Mouse (Mus musculus): Measurements from ENCODE around the gene Zfp335. TPM values are rescaled to one million over a fixed set of nuclear protein-coding genes. Genes with fewer than 3 reads are reported as not detected.

Gene Zfp335
- polyA plus RNA-seq, 1 experiment = 43.2 TPM

DNA sequence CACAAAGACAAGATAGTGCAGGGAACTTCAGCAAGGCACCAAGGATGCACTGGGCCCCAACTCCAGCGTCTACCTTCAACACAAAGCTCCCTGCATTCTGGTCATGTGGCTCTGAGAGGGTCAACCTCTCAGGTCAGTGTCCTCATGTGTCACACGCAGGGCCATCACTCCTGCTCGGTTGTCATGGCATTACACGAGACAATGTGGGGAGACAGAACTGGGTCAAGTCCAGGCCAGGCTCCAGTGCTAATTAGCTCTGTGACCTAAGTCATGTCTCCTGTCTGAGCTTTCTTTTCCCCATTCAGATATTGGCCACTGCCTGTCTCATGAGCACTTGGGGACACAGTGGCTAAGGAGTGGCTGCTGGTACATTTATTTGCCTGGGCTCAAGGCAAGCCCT, 11.7 kb upstream of the Zfp335 start:
- TF ChIP-seq POLR2A (IDR thresholded peaks at IDR 0.05; ENCODE audit: borderline replicate concordance, extremely low read depth, insufficient read depth, insufficient read length, poor library complexity, severe bottlenecking) = no peak
- no peak for TF ChIP-seq CTCF (IDR thresholded peaks at IDR 0.05; ENCODE audit: borderline replicate concordance, extremely low read depth, insufficient read depth, insufficient read length)

DNA sequence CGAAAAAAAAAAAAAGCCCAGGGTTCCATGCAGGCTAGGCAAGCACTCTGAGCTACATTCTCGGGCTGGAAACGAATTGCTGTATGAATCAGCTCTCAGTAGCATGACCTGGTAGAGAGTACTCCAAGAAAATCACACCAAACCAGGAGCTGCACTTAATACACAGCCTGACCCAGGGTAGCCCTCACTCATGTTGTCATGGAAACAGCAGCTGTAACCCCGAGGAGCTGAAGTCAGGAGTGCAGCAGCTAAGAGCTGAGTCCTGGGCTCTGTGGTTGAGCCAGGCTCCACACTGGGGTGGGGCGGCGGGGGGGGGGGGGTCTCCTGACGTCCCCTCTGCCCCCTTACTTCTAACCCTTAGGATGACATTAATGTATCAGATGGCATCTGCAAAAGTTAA, 10.4 kb upstream of the Zfp335 start:
- DNase-seq (ENCODE audit: low read depth) = peak; percentile 38
- TF ChIP-seq POLR2A (IDR thresholded peaks at IDR 0.05; ENCODE audit: borderline replicate concordance, extremely low read depth, insufficient read depth, insufficient read length, poor library complexity, severe bottlenecking) (no peak), CTCF (IDR thresholded peaks at IDR 0.05; ENCODE audit: borderline replicate concordance, extremely low read depth, insufficient read depth, insufficient read length) (no peak)

More for the DNA sequence above, 11.7 kb upstream of the Zfp335 start:
- DNase-seq (ENCODE audit: low read depth) = no peak

DNA sequence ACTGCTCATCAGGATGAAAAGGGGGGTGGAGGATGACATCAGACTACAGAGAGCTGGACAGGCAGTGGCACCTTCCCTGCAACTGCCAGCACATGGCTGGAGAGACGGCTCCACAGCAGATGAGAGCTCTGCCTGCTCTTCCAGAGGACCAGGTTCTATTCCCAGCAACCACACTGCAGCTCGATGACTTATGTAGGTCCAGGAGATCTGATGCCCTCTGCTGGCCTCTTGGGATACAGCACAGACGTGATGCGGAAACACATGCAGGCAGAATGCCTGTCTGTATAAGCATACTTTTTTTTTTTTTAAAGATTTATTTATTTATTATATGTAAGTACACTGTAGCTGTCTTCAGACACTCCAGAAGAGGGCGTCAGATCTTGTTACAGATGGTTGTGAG, 6.8 kb upstream of the Zfp335 start:
- DNase-seq (ENCODE audit: low read depth) = peak; percentile 58
- peak; percentile 63 for TF ChIP-seq CTCF (IDR thresholded peaks at IDR 0.05; ENCODE audit: borderline replicate concordance, extremely low read depth, insufficient read depth, insufficient read length)
- TF ChIP-seq POLR2A (IDR thresholded peaks at IDR 0.05; ENCODE audit: borderline replicate concordance, extremely low read depth, insufficient read depth, insufficient read length, poor library complexity, severe bottlenecking) = no peak

DNA sequence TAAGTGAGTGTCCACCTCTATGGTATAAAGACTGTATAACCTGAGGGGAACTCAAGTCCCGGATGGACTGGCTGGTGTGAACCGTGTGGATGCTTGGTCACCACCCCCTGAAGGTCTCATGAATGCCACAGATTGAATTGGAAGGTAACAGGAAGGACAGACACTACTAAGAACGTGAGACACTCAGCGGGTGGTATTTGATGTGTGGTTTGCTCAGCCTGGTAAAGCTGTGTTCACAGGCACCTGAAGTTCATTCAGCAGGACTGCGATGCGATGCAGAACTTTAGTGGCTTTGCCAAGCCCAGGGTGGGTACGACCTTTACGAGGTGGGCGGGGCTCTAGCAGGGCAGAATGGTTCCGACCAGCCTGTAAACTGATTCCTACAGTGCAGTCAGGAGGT, 5.8 kb upstream of the Zfp335 start:
- no peak for TF ChIP-seq CTCF (IDR thresholded peaks at IDR 0.05; ENCODE audit: borderline replicate concordance, extremely low read depth, insufficient read depth, insufficient read length)
- TF ChIP-seq POLR2A (IDR thresholded peaks at IDR 0.05; ENCODE audit: borderline replicate concordance, extremely low read depth, insufficient read depth, insufficient read length, poor library complexity, severe bottlenecking) = no peak

DNA sequence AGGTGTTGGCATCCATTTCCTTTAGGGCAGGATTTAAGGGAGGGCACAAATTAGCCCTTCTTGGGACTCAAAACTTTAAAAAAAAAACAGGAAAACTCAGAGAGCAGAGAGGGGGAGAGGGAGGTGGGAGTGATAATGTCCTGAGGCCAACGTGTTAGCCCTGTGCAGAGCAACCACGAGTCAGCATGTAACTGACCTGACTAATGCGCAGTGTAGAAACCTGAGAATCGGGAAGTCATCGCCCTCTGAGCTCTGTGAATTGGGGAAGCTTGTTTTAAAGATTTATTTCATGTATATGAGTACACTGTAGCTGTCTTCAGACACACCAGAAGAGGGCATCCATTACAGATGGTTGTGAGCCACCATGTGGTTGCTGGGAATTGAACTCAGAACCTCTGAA, 5.3 kb upstream of the Zfp335 start:
- TF ChIP-seq POLR2A (IDR thresholded peaks at IDR 0.05; ENCODE audit: borderline replicate concordance, extremely low read depth, insufficient read depth, insufficient read length, poor library complexity, severe bottlenecking) = no peak
- TF ChIP-seq CTCF (IDR thresholded peaks at IDR 0.05; ENCODE audit: borderline replicate concordance, extremely low read depth, insufficient read depth, insufficient read length) = no peak
- no peak for DNase-seq (ENCODE audit: low read depth)

More for the DNA sequence above, 5.8 kb upstream of the Zfp335 start:
- DNase-seq (ENCODE audit: low read depth) = no peak

DNA sequence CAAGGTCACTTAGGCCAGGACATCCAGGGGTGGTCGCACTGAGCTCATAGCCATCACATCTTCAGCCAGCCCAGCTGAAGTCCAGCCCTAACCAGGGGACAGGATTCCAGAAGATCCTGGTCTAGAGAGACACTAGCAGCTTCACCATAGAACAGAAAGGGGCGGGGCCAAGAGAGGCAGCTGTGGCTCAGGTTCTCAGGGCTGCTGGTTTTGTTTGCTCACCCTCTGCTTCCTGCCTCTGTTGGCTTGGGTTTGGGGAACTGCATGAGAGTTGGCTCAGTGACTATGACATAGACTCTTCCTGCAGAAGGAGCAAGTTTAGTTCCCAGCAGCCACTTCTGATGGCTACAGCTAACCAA, 1.9 kb upstream of the Zfp335 start:
- TF ChIP-seq POLR2A (IDR thresholded peaks at IDR 0.05; ENCODE audit: borderline replicate concordance, extremely low read depth, insufficient read depth, insufficient read length, poor library complexity, severe bottlenecking) = no peak
- TF ChIP-seq CTCF (IDR thresholded peaks at IDR 0.05; ENCODE audit: borderline replicate concordance, extremely low read depth, insufficient read depth, insufficient read length) = no peak

DNA sequence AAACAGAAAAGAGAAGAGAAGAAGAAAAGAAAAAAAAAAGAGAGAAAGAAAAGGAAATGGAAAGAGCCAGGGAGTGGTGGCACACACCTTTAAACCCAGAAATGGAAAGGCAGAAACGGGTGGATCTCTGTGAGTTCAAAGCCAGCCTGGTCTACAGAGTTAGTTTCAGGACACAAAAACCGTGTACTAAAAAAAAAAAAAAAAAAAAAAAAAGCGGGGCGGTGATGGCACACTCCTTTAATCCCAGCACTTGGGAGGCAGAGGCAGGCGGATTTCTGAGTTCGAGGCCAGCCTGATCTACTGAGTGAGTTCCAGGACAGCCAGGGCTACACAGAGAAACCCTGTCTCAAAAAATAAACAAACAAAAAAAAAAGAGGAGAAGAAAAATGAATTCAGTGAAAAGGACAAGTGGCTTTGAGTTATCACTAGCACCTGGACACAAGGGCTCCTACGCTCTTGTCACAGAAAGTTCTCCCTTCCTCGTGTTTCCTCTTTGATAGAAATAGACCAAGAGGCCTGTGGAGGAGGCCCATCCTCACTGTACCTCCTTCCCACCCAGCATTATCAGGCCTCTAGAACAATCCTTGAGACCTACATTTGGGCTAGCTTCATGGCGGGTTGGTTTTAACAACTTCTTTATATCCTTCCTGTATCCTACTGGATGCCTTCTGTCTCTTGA, 1.3 kb upstream of the Zfp335 start:
- TF ChIP-seq POLR2A (IDR thresholded peaks at IDR 0.05; ENCODE audit: borderline replicate concordance, extremely low read depth, insufficient read depth, insufficient read length, poor library complexity, severe bottlenecking) (no peak), CTCF (IDR thresholded peaks at IDR 0.05; ENCODE audit: borderline replicate concordance, extremely low read depth, insufficient read depth, insufficient read length) (no peak)
- no peak for DNase-seq (ENCODE audit: low read depth)

More for the DNA sequence above, 1.9 kb upstream of the Zfp335 start:
- no peak for DNase-seq (ENCODE audit: low read depth)

DNA sequence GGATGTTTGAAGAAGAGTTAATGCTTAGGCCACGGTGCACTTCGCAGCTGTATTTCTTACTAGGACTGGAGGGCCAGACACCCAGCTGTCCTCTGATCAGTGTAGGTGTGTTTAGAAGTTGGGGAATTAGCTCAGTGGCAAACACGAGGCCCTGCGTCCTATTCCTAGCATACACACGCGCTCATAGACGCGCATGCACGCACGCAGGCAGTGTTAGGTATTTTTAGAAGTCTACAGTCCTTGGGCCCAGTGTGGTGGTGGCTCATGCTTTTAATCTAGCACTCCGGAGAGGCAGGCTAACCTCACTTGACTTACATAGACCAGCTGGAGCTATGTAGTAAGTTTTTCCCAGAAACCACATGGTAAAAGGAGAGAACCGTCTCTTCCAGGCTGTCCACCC, 594 bp upstream of the Zfp335 start:
- TF ChIP-seq POLR2A (IDR thresholded peaks at IDR 0.05; ENCODE audit: borderline replicate concordance, extremely low read depth, insufficient read depth, insufficient read length, poor library complexity, severe bottlenecking) (no peak), CTCF (IDR thresholded peaks at IDR 0.05; ENCODE audit: borderline replicate concordance, extremely low read depth, insufficient read depth, insufficient read length) (no peak)
- no peak for DNase-seq (ENCODE audit: low read depth)

DNA sequence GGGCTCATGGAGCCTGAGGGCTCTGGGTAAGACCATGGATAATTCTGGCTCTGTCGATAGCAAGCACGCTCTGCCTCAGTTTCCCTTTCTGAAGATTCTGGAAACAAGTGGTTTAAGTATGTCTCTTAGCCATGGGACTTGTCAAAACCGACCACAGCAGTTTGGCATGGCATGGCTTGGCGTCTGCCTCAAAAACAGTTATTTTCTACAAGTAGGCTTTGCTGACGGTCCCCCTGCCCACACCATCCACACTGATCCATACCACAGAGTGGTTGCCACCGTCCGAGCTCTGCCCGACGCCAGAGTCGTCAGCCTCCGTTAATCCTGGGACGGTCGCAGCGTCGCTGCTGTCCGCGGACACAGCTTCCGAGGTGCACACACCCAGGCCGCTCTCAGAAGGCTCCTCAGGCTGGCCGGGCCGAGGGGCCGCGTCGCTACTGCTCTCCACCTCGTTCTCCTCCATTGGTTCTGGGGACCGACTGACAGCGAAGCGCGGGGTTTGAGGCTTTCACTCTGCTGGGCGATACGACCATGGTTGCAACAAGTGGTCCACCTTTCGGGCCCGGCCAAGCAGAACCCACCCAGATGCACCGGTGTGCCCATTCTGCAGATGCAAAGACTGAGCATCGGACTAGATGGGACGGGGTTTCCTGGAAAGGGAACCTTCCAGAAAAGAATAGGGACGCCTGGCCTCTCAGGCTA, 1.0 kb downstream of the Zfp335 start:
- TF ChIP-seq CTCF (IDR thresholded peaks at IDR 0.05; ENCODE audit: borderline replicate concordance, extremely low read depth, insufficient read depth, insufficient read length) (no peak), POLR2A (IDR thresholded peaks at IDR 0.05; ENCODE audit: borderline replicate concordance, extremely low read depth, insufficient read depth, insufficient read length, poor library complexity, severe bottlenecking) (no peak)
- DNase-seq (ENCODE audit: low read depth) = no peak

DNA sequence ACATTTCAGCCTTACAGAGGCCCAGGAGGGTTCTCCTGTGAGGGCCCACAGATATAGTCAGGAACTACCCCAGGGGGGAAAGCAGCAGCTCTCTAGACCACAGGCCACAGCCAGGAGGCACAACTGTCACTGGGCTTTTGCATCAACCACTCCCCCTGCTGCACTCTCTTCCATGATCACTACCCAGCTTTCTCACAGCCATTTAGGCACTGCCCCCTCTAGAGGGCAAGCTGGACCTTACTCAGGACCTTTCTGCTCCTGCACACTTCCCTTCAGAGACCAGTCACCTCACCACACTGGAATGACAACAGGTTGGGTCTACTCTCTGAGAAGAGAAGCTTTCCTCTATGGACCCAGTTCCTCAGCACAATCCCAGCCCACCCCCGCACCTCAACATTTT, 2.0 kb downstream of the Zfp335 start:
- DNase-seq (ENCODE audit: low read depth) = no peak
- TF ChIP-seq POLR2A (IDR thresholded peaks at IDR 0.05; ENCODE audit: borderline replicate concordance, extremely low read depth, insufficient read depth, insufficient read length, poor library complexity, severe bottlenecking) (no peak), CTCF (IDR thresholded peaks at IDR 0.05; ENCODE audit: borderline replicate concordance, extremely low read depth, insufficient read depth, insufficient read length) (peak; percentile 41; the same call in 1 of the 2 replicates)

DNA sequence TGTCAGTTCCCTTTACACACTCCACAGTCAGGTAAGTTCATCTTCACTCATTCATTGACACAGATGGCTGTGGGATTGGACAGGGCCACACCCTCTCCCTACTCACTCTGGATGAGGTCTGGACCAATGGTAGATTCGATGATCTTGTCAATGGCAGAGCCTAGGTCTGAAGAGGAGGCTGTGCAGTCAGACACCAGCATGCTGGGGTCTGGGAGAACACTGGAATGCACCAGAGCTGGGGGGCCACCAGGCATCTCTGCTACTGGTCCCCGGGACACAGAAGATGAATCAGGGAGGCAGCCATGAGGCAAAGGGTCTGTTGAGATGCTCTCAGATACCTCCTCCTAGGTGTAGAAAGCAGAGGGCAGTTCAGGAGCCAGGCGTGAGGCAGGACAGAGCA, 2.5 kb downstream of the Zfp335 start:
- no peak for DNase-seq (ENCODE audit: low read depth)
- TF ChIP-seq CTCF (IDR thresholded peaks at IDR 0.05; ENCODE audit: borderline replicate concordance, extremely low read depth, insufficient read depth, insufficient read length) = no peak
- no peak for TF ChIP-seq POLR2A (IDR thresholded peaks at IDR 0.05; ENCODE audit: borderline replicate concordance, extremely low read depth, insufficient read depth, insufficient read length, poor library complexity, severe bottlenecking)

DNA sequence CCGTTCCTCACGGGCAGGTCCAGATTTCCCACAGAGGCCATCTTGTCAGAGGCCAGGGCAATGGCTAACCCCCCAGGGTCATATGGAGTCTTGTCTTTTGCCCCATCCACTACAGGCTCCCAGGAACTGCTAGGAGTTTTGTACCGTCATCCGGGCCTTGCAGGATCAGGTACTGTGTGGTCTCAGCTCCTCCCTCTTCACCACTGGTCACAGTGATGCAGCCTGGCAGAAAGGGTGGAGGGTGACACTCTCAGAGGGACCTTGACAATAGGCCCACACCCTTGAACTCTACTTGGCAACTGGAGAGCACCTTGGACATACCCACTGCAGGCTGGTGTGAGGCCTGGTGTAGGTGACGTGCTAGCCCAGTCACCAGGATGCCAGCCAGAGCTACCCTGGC, 3.5 kb downstream of the Zfp335 start:
- TF ChIP-seq POLR2A (IDR thresholded peaks at IDR 0.05; ENCODE audit: borderline replicate concordance, extremely low read depth, insufficient read depth, insufficient read length, poor library complexity, severe bottlenecking) (no peak), CTCF (IDR thresholded peaks at IDR 0.05; ENCODE audit: borderline replicate concordance, extremely low read depth, insufficient read depth, insufficient read length) (no peak)
- DNase-seq (ENCODE audit: low read depth) = no peak

Measured in brain, embryonic 14.5 days (tissue).